Mouse (Mus musculus) brown adipose tissue, adult 24 weeks (tissue): ENCODE measurements around the gene Flnc. TPM values are rescaled to one million over a fixed set of nuclear protein-coding genes. Genes with fewer than 3 reads are reported as not detected.
A peak's percentile ranks its signal among the peaks of the same experiment; 100 is the strongest.

Experiments
- H3K27ac ChIP-seq: fragments of 200-500 bp; replicated peaks from 2 replicates; pipeline ENCODE4 v1.5.1; 2012; ENCODE audit warnings: low read depth, mild to moderate bottlenecking, low read length
- H3K4me1 ChIP-seq: fragments of 200-500 bp; 2 replicates; pipeline ENCODE4 v1.6.1; 2012; ENCODE audit warnings: low read length, mixed read lengths; ENCODE audit not compliant: control insufficient read depth, insufficient read depth, insufficient read length
- H3K4me3 ChIP-seq: fragments of 200-500 bp; 2 replicates; pipeline ENCODE4 v1.5.1; 2012; ENCODE audit warnings: low read depth, mild to moderate bottlenecking, low read length, moderate library complexity; ENCODE audit not compliant: insufficient read depth
- polyA plus RNA-seq: library from polyadenylated mRNA; stranded (reverse); fragments of >200 nt; gene quantifications from 2 replicates; pipeline ENCODE4 v1.2.4, GENCODE M21; 2012; ENCODE audit not compliant: missing spikeins, insufficient read depth, insufficient read length

The Flnc gene
- polyA plus RNA-seq, 1 experiment, result 1.5 TPM

GRCm38 (mm10) chr6:29494101-29494500 is 61.0 kb downstream of the Flnc start:
- no peaks in the 10 kb centered on the region for H3K4me1 ChIP-seq
- H3K4me3 ChIP-seq, result no peak overlapping the region
- H3K27ac ChIP-seq, result no peak overlapping the region

GRCm38 (mm10) chr6:29496270-29496669 is 63.2 kb downstream of the Flnc start:
- no peak overlapping the region for H3K4me3 ChIP-seq

GRCm38 (mm10) chr6:29497791-29498190 is 64.7 kb downstream of the Flnc start:
- Histone ChIP-seq H3K4me1 (no peaks in the 10 kb centered on the region), H3K4me3 (no peak overlapping the region), H3K27ac (no peak overlapping the region)

More at GRCm38 (mm10) chr6:29496270-29496669, 63.2 kb downstream of the Flnc start:
- Histone ChIP-seq H3K4me1 (no peaks in the 10 kb centered on the region), H3K27ac (no peak overlapping the region)

- Histone ChIP-seq H3K4me3 (no peak overlapping the region), H3K27ac (no peak overlapping the region), H3K4me1 (no peaks in the 10 kb centered on the region)
Observed at GRCm38 (mm10) chr6:29500177-29500576, 67.1 kb downstream of the Flnc start.

GRCm38 (mm10) chr6:29500810-29501209 is 67.8 kb downstream of the Flnc start:
- no peak overlapping the region for H3K4me3 ChIP-seq
- no peak overlapping the region for H3K27ac ChIP-seq
- H3K4me1 ChIP-seq, result no peaks in the 10 kb centered on the region

GRCm38 (mm10) chr6:29501599-29501998 is 68.5 kb downstream of the Flnc start:
- no peak overlapping the region for H3K27ac ChIP-seq
- H3K4me3 ChIP-seq, result no peak overlapping the region
- H3K4me1 ChIP-seq, result no peaks in the 10 kb centered on the region

- Histone ChIP-seq H3K4me3 (no peak overlapping the region), H3K4me1 (no peaks in the 10 kb centered on the region), H3K27ac (no peak overlapping the region)
Observed at GRCm38 (mm10) chr6:29505493-29505892, 72.4 kb downstream of the Flnc start.

- Histone ChIP-seq H3K4me3 (0 out of 2 replicates have a peak overlapping the region, but pooled peaks have one; percentile 13), H3K27ac (no peak overlapping the region), H3K4me1 (no peaks in the 10 kb centered on the region)
Observed at GRCm38 (mm10) chr6:29506834-29507233, 73.8 kb downstream of the Flnc start.

- H3K4me1 ChIP-seq, result no peaks in the 10 kb centered on the region
- H3K27ac ChIP-seq, result no peak within 1 kb of the TSS
- H3K4me3 ChIP-seq, result peak within 1 kb of the TSS; percentile 46; the same call in 1 of the 2 replicates
Observed at GRCm38 (mm10) chr6:29507447-29508309, 74.6 kb downstream of the Flnc start, which contains the start of gene Kcp. Gene Kcp (minus strand): TSS chr6:29507952.

GRCm38 (mm10) chr6:29509086-29509485 is 76.0 kb downstream of the Flnc start:
- Histone ChIP-seq H3K4me3 (no peak overlapping the region), H3K27ac (no peak overlapping the region), H3K4me1 (no peaks in the 10 kb centered on the region)

Other genes with a start within 250 kb of the Flnc start
- gene Impdh1, start 216.9 kb upstream of the Flnc start, polyA plus RNA-seq, result 68.7 and 105 TPM in 2 replicates
- gene Hilpda, start 160.8 kb upstream of the Flnc start, polyA plus RNA-seq, result 9.2 and 22.3 TPM in 2 replicates
- gene Fam71f2, start 153.7 kb upstream of the Flnc start, polyA plus RNA-seq, result not detected in 2 replicates
- gene Fam71f1, start 114.1 kb upstream of the Flnc start, polyA plus RNA-seq, result not detected in 2 replicates
- 119 and 162 TPM in 2 replicates for gene Calu, start 85.2 kb upstream of the Flnc start, polyA plus RNA-seq
- not detected in 2 replicates for gene Opn1sw, start 44.8 kb upstream of the Flnc start, polyA plus RNA-seq
- 0.46 TPM in 1 of 2 replicates, not detected in the other for gene Ccdc136, start 36.9 kb upstream of the Flnc start, polyA plus RNA-seq
- gene Atp6v1f, start 34.5 kb downstream of the Flnc start, polyA plus RNA-seq, result 252 and 255 TPM in 2 replicates
- not detected in 2 replicates for gene Atp6v1fnb, start 38.2 kb downstream of the Flnc start, polyA plus RNA-seq
- gene Kcp, start 74.7 kb downstream of the Flnc start, polyA plus RNA-seq, result 12.6 and 26.4 TPM in 2 replicates
- 2.0 and 2.6 TPM in 2 replicates for gene Irf5, start 93.4 kb downstream of the Flnc start, polyA plus RNA-seq
- 32.5 and 33.2 TPM in 2 replicates for gene Tnpo3, start 176.6 kb downstream of the Flnc start, polyA plus RNA-seq